Mouse (Mus musculus) left cerebral cortex, adult 9 months (tissue): ENCODE results near the gene Ndufaf3.

Source experiments
- DNase-seq, 2 experiments: peaks; one replicate each; pipeline ENCODE4 v3.0.0; 2022; ENCODE audit warnings: low spot score in 2 of 2

Gene Ndufaf3

GRCm38 (mm10) chr9:108573774-108574690 lies 6.8 kb upstream of the Ndufaf3 start:
- no peak for DNase-seq

GRCm38 (mm10) chr9:108572321-108572720 lies 5.1 kb upstream of the Ndufaf3 start:
- DNase-seq, result no peak

- no peak for DNase-seq
Measured at GRCm38 (mm10) chr9:108571401-108571973, 4.3 kb upstream of the Ndufaf3 start.

- DNase-seq, result peak in 1 of 2 experiments; percentile 73
Measured at GRCm38 (mm10) chr9:108570207-108570896, 3.1 kb upstream of the Ndufaf3 start.

- peak in 1 of 2 experiments; percentile 92 for DNase-seq
Measured at GRCm38 (mm10) chr9:108569381-108570206, 2.4 kb upstream of the Ndufaf3 start, which contains the start of gene Dalrd3. Dalrd3 (plus strand) TSS chr9:108569886.

- no peak for DNase-seq
Measured at GRCm38 (mm10) chr9:108568511-108568921, 1.3 kb upstream of the Ndufaf3 start.

GRCm38 (mm10) chr9:108567931-108568419 lies 741 bp upstream of the Ndufaf3 start:
- DNase-seq, result no peak

GRCm38 (mm10) chr9:108565881-108566814 lies 1.1 kb downstream of the Ndufaf3 start:
- no peak for DNase-seq

- no peak for DNase-seq
Measured at GRCm38 (mm10) chr9:108564131-108564530, 3.1 kb downstream of the Ndufaf3 start.

- no peak for DNase-seq
Measured at GRCm38 (mm10) chr9:108563671-108564070, 3.6 kb downstream of the Ndufaf3 start.

GRCm38 (mm10) chr9:108560227-108560841 lies 6.9 kb downstream of the Ndufaf3 start, which contains the start of gene Impdh2:
Impdh2 (plus strand) TSS chr9:108560286.
- DNase-seq, result peak; percentile 85 to 95

GRCm38 (mm10) chr9:108559169-108559568 lies 8.1 kb downstream of the Ndufaf3 start:
- no peak for DNase-seq

GRCm38 (mm10) chr9:108546875-108547274 lies 20.4 kb downstream of the Ndufaf3 start:
- DNase-seq, result no peak

GRCm38 (mm10) chr9:108545986-108546385 lies 21.2 kb downstream of the Ndufaf3 start:
- no peak for DNase-seq

- DNase-seq, result no peak
Measured at GRCm38 (mm10) chr9:108540846-108541245, 26.4 kb downstream of the Ndufaf3 start.

- no peak for DNase-seq
Measured at GRCm38 (mm10) chr9:108531496-108531895, 35.7 kb downstream of the Ndufaf3 start.

GRCm38 (mm10) chr9:108530954-108531353 lies 36.3 kb downstream of the Ndufaf3 start:
- DNase-seq, result no peak

GRCm38 (mm10) chr9:108525400-108525799 lies 41.8 kb downstream of the Ndufaf3 start:
- no peak for DNase-seq

- DNase-seq, result no peak
Measured at GRCm38 (mm10) chr9:108523341-108523740, 43.9 kb downstream of the Ndufaf3 start.

GRCm38 (mm10) chr9:108521604-108522003 lies 45.6 kb downstream of the Ndufaf3 start:
- DNase-seq, result no peak
